Mouse (Mus musculus): ENCODE measurements around the gene Phf21b.

GRCm38 (mm10) chr15:84736994-84737346 lies 118.9 kb downstream of the Phf21b start:
- no peak for TF ChIP-seq EP300 (IDR thresholded peaks at IDR 0.05; ENCODE audit: low read length)
- TF ChIP-seq MYC (IDR thresholded peaks at IDR 0.05; ENCODE audit: low read depth, low read length) = no peak
